Mouse (Mus musculus) gastrocnemius, adult 2 months (tissue): Measurements from ENCODE around the gene Rnf157. TPM values are rescaled to one million over a fixed set of nuclear protein-coding genes. Genes with fewer than 3 reads are reported as not detected.
A peak's percentile ranks its signal among the peaks of the same experiment; 100 is the strongest.

Experiments
- DNase-seq: peaks from one replicate; pipeline ENCODE4 v3.0.0; 2022
- H3K27ac ChIP-seq: fragments of 200-600 bp; 2 replicates; pipeline ENCODE4 v1.8.1; 2022; ENCODE audit warnings: mild to moderate bottlenecking
- H3K4me3 ChIP-seq: fragments of 200-600 bp; 2 replicates; pipeline ENCODE4 v1.8.1; 2022; ENCODE audit warnings: mild to moderate bottlenecking, moderate library complexity
- CTCF ChIP-seq: fragments of 200-600 bp; IDR thresholded peaks from 2 replicates; pipeline ENCODE4 v1.8.1; 2022; ENCODE audit warnings: antibody characterized with exemption, mild to moderate bottlenecking, moderate library complexity
- intact Hi-C: fragments of 180-260 bp; cut with DNase I; formaldehyde crosslinking; loops from one replicate; pipeline ENCODE4 v1.15.1; 2025
- long read RNA-seq, 2 experiments: library from polyadenylated mRNA; stranded (forward); transcript quantifications; one replicate each; pipeline ENCODE4 v2.0.0; 2021
- total RNA-seq, 2 experiments: library from RNA; stranded (reverse); gene quantifications; 2 replicates each; pipeline ENCODE4 v1.2.3; 2021

Gene Rnf157
- total RNA-seq, result 10 to 100 TPM; 24.3 to 32.0 TPM
- long read RNA-seq, experiment 1, full-length matches to known transcripts, result 37 of 47 reads
- long read RNA-seq, experiment 1, partial matches to known transcripts, result 4 of 47 reads
- long read RNA-seq, experiment 1, other reads (novel, unspliced or antisense), result 6 of 47 reads
- long read RNA-seq, experiment 2, full-length matches to known transcripts, result 24 of 39 reads
- long read RNA-seq, experiment 2, partial matches to known transcripts, result 6 of 39 reads
- long read RNA-seq, experiment 2, other reads (novel, unspliced or antisense), result 9 of 39 reads

DNA sequence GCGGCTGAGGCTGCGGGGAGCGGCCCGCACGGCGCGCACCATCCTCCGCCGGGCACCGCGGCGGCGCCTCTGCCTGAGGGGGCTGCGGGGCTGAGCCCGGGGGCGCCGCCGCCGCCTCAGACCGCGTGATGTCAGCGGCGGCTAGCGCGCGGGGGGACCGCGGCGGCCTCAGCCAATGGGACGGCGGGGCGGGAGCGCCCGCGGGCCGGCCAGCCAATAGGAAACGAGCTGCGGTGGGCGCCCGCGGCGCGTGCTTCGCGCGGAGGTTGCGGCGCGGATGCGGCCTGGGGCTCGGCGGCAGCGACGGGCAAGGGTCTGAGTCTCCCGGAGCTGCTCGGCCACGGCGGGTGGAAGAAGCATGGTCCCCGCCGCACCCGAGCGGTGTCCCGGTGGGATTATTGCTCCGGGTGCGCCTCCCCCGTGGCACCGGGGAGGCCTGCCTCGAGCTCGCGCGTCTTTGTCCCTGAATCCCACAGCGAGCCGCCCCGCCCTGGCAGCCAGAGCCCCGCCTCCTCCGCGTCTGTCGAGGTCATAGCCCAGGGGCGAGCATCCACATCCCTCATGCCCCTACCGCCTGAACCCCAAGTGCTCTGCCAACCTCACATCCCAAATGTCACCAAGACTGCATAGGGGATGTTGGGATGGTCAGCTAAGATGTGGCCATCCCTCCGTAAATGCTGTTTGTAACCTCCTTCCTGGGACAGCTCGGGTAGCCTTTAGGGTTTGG, at the start of gene Rnf157:
Rnf157 (minus strand) TSS at position 129 of the 727 bp plus-strand sequence.
- intact Hi-C loops, result no loop called here
- Histone ChIP-seq H3K4me3 (peak within 1 kb of the TSS; percentile 88), H3K27ac (peak within 1 kb of the TSS; percentile 88)
- DNase-seq, result peak; percentile 93
- no peak for TF ChIP-seq CTCF

DNA sequence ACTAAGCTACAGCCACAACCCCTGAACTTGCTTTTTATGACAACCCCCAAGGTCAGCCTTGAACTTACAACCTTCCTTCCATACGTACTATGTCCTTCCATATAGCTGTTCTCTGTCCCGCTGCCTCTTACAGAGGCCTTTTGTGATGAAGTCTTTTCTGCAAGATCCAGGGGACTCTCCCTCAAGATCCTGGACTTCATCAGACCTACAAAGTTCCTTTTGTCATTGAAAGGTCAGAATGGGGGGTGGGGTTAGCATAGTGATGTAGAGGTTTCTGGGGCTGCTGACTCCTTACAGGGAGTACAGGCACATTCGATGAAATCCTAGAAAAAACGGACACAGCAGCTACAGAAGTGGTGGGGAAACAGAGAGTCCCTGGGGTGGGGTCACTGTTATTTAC, 47.0 kb upstream of the Rnf157 start:
- no peak for TF ChIP-seq CTCF
- H3K27ac ChIP-seq, result no peak overlapping the region
- intact Hi-C loops, result no loop called here
- no peak for DNase-seq
- H3K4me3 ChIP-seq, result no peak overlapping the region

DNA sequence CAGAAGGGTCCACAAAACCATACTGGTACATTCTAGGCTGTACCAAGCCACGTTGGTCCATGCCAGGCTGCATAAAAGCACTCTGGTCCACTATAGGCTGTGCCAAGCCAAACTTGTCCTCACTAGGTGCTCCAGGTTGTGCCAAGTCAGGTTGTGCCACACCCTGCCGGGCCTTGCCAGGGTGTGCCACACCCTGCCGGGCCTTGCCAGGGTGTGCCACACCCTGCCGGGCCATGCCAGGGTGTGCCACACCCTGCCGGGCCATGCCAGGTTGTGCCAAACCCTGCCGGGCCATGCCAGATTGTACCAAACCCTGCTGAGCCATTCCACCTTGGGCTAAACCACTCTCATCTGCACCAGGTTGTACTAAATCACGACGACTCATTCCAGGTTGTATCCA, 43.4 kb upstream of the Rnf157 start:
- no peak for TF ChIP-seq CTCF
- intact Hi-C loops, result no loop called here
- Histone ChIP-seq H3K27ac (no peak overlapping the region), H3K4me3 (no peak overlapping the region)
- DNase-seq, result no peak

DNA sequence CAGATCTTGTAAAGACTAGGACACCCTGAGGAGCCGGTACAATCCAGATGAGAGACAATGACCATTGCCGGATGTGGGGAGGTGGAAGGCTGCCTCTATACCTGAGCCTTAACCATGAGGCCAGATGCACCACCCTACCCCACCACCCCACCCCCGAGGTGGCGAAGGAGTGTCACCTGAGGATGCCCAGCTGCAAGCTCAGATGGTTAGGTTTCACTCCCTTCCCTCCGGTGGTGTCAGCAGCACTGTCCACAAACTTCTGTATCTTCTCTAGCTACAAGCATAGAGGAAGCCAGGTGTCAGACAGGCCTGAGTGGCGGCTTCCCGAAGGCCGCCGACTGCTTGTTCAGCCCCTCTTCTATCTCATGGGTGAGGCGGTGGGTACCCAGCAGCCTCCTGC, 41.1 kb upstream of the Rnf157 start:
- intact Hi-C loops, result no loop called here
- Histone ChIP-seq H3K4me3 (no peak overlapping the region), H3K27ac (no peak overlapping the region)
- no peak for TF ChIP-seq CTCF
- DNase-seq, result no peak

DNA sequence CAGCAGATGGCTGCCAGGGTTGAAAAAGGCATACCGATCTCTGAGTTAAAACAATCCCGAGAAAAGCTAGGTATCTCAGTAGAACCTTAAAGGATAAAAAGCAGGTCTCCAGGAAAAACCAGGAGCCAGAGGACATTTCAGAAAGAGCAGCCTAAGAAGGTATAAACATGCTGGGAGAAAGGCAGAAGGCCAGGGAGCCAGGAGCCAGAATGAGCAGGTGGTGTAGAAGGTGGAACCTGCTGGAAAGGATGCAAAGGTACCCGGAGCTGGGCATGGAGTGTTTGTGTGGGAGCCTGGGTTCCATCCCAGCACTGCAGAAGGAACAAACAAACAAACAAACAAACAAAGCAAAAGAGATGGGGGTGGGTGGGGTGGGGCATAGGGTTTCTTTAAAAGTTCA, 36.5 kb upstream of the Rnf157 start:
- Histone ChIP-seq H3K27ac (no peak overlapping the region), H3K4me3 (no peak overlapping the region)
- intact Hi-C loops, result loop anchor here (5.0 kb wide), 1 partner anchor 222 kb away; no protein-coding TSS in a partner anchor
- DNase-seq, result no peak
- no peak for TF ChIP-seq CTCF

DNA sequence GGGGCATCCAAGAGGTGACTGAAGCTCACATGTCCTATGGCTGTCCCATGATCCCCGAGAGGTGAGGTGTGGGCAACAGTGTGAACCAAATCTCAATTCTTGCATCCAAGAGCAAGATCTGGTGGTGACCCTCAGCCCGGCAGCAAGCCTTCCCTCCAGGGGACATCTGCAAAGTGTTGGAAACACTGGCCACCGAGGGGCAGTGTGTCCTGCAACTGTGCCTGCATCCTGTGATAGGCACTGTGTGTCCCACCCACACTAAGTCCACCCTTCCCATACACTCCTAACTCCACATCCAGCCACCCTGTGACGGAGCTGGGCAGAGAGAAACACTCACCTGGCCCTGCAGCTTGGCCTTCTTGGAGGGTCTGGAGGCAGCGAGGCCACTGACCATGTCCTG, 35.0 kb upstream of the Rnf157 start:
- TF ChIP-seq CTCF, result no peak
- Histone ChIP-seq H3K27ac (no peak overlapping the region), H3K4me3 (no peak overlapping the region)
- no peak for DNase-seq
- intact Hi-C loops, result loop anchor here (5.0 kb wide), 1 partner anchor 221 kb away; no protein-coding TSS in a partner anchor

DNA sequence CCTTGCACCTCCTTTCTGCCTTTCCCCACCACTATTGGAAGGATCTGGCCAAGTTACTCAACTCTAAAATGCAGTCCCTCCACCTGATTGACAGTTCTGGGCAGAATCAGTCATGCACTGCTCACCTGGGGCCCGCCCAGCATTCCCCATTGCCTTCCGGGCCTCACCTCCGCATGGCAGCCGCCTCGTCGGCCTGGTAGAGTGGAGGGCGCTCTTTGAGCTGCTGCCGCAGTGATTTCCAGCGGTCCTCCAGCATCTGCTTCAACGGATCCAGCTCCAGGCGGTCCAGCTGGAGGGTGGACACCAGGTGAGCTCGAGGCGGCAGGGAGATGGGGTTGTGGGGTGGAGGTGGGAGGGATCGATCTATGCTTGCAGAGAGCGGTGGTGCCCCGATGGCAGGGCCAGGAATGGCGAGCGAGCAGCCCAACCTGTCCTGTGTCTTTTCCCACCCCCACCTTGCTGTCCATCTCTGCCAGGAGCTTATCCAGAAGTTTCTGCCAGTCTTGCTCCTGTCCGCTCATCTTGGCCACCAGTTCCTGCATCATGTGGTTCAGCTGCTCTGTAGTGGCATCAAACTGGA, 33.6 kb upstream of the Rnf157 start:
- DNase-seq, result peak; percentile 13
- intact Hi-C loops, result loop anchor here (1.0 to 5.0 kb wide), 2 partner anchors 127 to 219 kb away; no protein-coding TSS in a partner anchor
- Histone ChIP-seq H3K27ac (no peak overlapping the region), H3K4me3 (no peak overlapping the region)
- TF ChIP-seq CTCF, result no peak

DNA sequence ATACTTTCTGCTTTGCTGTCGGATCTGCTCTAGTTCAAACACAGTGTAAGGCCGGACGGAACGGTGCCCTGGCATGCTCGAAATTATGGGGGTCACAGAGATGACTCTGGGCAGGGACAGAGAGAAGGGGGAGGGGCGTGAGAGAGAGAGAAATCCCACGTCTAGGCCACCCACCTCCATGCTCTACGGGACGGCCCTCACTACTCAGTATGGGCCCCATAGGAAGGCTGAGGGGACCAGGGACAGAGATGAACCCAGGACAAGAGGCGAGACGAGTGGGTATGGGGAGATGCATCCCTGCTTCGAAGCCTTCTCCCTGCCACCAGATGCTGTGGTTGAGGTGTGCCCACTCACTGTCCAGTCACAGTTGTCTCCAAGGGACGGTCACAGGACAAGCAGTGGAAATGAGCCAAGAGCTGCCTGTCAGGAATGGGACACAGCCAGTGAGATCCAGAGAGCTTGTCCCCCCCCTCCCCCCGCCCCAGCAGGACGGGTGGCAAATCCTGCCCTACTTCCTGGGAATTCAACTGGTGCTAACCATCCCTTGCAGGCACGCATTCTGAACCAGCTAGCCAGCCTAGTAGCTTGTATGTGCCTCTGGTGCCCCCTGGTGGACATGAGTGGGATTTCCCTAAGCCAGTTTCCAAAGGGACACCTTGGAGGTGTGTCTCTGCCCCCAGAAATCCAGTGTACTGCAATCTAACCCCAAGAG, 32.9 kb upstream of the Rnf157 start:
- DNase-seq, result peak; percentile 94
- Histone ChIP-seq H3K27ac (no peak overlapping the region), H3K4me3 (no peak overlapping the region)
- intact Hi-C loops, result loop anchor here (1.0 to 5.0 kb wide), 2 partner anchors 126 to 218 kb away; no protein-coding TSS in a partner anchor
- peak; percentile 94 for TF ChIP-seq CTCF

DNA sequence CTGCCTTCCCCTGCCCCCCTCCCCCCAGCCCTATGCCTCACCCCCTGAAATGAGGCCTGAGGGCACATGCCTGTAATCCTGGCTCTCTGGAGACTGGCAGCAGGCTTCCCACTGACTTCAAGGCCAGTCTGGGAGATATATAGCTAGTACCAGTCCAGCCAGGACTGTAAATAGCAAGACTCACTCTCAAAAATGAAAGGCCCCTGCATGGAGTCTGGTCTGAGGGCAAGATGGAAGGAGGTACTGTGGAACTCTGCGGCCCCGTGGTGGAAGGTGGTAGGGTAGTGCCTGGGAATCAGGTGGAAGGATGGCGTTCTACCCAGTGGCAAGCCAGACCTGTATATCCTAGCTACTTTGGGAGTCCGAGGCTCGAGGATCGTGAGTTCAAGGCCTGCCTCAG, 31.1 kb upstream of the Rnf157 start:
- H3K27ac ChIP-seq, result no peak overlapping the region
- intact Hi-C loops, result no loop called here
- no peak for TF ChIP-seq CTCF
- no peak overlapping the region for H3K4me3 ChIP-seq
- DNase-seq, result no peak

DNA sequence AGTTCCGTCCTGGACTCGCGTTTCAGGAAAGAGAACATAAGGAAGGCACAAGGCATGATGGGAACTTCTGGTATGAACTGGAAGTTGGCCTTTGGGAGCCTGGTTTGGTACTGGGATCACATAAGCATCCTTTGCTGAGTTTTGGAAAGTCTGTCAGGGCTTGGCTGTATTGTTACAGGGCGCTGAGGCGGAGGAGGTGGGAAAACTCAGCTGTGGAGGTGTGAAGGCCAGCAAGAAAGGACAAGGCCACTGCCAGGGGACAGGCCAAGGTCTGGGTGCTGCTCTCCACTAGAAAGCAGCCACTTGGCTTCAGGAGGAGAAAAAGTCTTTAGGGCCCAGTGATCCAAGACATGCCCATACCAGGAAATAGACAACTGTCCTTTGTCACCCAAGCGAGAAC, 30.5 kb upstream of the Rnf157 start:
- DNase-seq, result peak; percentile 17
- peak overlapping the region; percentile 57; the same call in 1 of the 2 replicates for H3K27ac ChIP-seq
- intact Hi-C loops, result no loop called here
- H3K4me3 ChIP-seq, result no peak overlapping the region
- TF ChIP-seq CTCF, result no peak

DNA sequence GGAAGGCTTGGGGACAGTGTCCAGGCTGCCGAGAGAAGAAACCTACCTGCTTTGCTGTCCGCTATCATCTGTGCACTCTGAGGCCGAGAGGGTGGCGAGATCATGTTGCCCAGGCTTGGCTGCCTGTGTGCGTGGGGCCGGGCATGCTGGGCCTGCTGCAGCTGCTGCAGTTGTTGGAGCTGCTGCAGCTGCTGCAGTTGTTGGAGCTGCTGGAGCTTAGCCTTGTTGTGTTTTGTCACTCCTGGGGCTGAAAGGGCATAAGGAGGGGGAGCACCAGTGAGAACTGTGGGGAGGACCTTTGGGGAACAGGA, 30.0 kb upstream of the Rnf157 start:
- DNase-seq, result peak; percentile 57
- Histone ChIP-seq H3K4me3 (no peak overlapping the region), H3K27ac (peak overlapping the region; percentile 57)
- no peak for TF ChIP-seq CTCF
- intact Hi-C loops, result no loop called here

DNA sequence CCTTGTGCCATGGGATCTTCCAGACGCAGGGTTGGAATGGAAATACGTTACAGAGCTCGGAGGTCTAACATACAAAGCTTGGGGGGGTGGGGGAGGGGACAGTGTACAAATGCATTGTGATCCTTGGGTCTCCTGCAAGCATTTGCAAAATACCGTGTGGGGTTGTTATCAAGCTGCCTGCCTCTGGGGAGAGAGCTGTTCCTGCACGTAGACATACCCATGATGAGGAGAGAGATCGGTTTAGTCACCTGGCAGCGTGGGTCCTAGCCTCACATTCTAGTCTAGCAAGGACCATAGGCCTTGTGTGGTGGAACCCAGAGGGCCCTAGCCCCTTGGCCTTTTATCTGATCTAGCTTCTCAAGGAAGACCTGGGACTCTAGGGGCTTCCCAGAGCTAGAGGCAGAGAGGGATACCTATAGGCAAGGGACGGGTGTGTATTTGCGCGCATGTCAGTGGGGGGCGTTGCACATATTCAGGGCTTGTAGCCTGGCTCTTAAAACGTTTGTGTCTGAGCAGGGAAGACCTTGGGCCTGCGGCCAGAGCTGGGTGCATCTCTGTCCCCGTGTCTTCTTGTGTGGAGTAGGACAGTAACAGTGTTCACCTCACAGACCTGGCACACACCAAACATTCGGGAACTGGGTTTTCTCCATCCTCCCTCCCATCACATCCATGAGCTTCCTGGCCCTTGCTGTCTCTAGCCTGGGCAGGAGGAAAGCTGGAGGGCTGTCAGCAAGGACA, 29.5 kb upstream of the Rnf157 start:
- peak overlapping the region; percentile 57 for H3K27ac ChIP-seq
- no peak for TF ChIP-seq CTCF
- no peak for DNase-seq
- intact Hi-C loops, result no loop called here
- H3K4me3 ChIP-seq, result no peak overlapping the region
